Mouse (Mus musculus) intestine, postnatal 0 days (tissue): ENCODE measurements around the gene Nup205. TPM values are rescaled to one million over a fixed set of nuclear protein-coding genes. Genes with fewer than 3 reads are reported as not detected.
A peak's percentile ranks its signal among the peaks of the same experiment; 100 is the strongest.

Experiments used
- ATAC-seq: fragments of 200-750 bp; cut with Nextera tagmentation; 2 replicates; pipeline ENCODE4 v1.8.0; 2017; ENCODE audit warnings: mild to moderate bottlenecking, moderate TSS enrichment, moderate library complexity
- H3K27ac ChIP-seq: fragments of 300-500 bp; sonication (generic); 2 replicates; pipeline ENCODE4 v1.5.1; 2014; ENCODE audit warnings: mild to moderate bottlenecking, low read depth, low read length, moderate library complexity
- H3K27me3 ChIP-seq: fragments of 300-500 bp; sonication (generic); replicated peaks from 2 replicates; pipeline ENCODE4 v1.6.1; 2014; ENCODE audit warnings: low read length, mixed read lengths; ENCODE audit not compliant: control insufficient read depth, insufficient read depth
- H3K36me3 ChIP-seq: fragments of 300-500 bp; sonication (generic); 2 replicates; pipeline ENCODE4 v1.6.1; 2014; ENCODE audit warnings: mild to moderate bottlenecking, moderate library complexity; ENCODE audit not compliant: control insufficient read depth, insufficient read depth
- H3K4me1 ChIP-seq: fragments of 300-500 bp; sonication (generic); replicated peaks from 2 replicates; pipeline ENCODE4 v1.6.1; 2014; ENCODE audit warnings: antibody characterized with exemption, low read length, mixed read lengths; ENCODE audit not compliant: control insufficient read depth, insufficient read depth
- H3K4me2 ChIP-seq: fragments of 300-500 bp; sonication (generic); replicated peaks from 2 replicates; pipeline ENCODE4 v1.6.1; 2014; ENCODE audit warnings: low read depth, mild to moderate bottlenecking, moderate library complexity
- H3K4me3 ChIP-seq: fragments of 300-500 bp; sonication (generic); 2 replicates; pipeline ENCODE4 v1.5.1; 2014; ENCODE audit warnings: low read depth, low read length
- H3K9ac ChIP-seq: fragments of 300-500 bp; sonication (generic); 2 replicates; pipeline ENCODE4 v1.6.1; 2014; ENCODE audit warnings: mild to moderate bottlenecking, low read depth, low read length
- H3K9me3 ChIP-seq: fragments of 300-500 bp; sonication (generic); 2 replicates; pipeline ENCODE4 v1.6.1; 2016; ENCODE audit warnings: mixed run types; ENCODE audit not compliant: control insufficient read depth
- CTCF ChIP-seq: sonication (generic); IDR thresholded peaks from 2 replicates; pipeline ENCODE4 v1.5.1; 2016; ENCODE audit warnings: low read depth, mild to moderate bottlenecking, control low read depth, antibody characterized with exemption, moderate library complexity
- WGBS: fragments of 180-500 bp; shearing (Covaris S2); extraction: QIAGEN DNeasy Blood & Tissue Kit; methylation state at CpG from one replicate; pipeline ENCODE4 v1.1.7; 2014; 5-methylcytosine and 5-hydroxymethylcytosine counted together
- polyA plus RNA-seq: library from polyadenylated mRNA; unstranded; fragments of >200 nt; fragmentation: Nextera tagmentation; extraction: Ambion mirVana; gene quantifications from 2 replicates; pipeline ENCODE4 v1.2.1, GENCODE M21; 2015

Nup205 gene
- polyA plus RNA-seq, 1 experiment from 2014 or later, result 7.7 TPM

GRCm38 (mm10) chr6:35253474-35253873 is 76.3 kb downstream of the Nup205 start:
- H3K9me3 ChIP-seq, result no peaks in the 10 kb centered on the region
- peak overlapping the region; percentile 67 for H3K4me2 ChIP-seq
- 39% methylated on average over 5 of the region's 5 CpGs for WGBS
- TF ChIP-seq CTCF, result no peak
- H3K4me1 ChIP-seq, result peaks cover 5% of the 10 kb centered on the region; the same call in 1 of the 2 replicates
- 0 out of 2 replicates have a peak, but pooled peaks cover 3% of the 10 kb centered on the region for H3K36me3 ChIP-seq
- no peak for ATAC-seq
- H3K27ac ChIP-seq, result peak overlapping the region; percentile 82; the same call in 1 of the 2 replicates
- H3K4me3 ChIP-seq, result peak overlapping the region; percentile 60
- H3K9ac ChIP-seq, result peak overlapping the region; percentile 71; the same call in 1 of the 2 replicates
- no peaks in the 10 kb centered on the region for H3K27me3 ChIP-seq

DNA sequence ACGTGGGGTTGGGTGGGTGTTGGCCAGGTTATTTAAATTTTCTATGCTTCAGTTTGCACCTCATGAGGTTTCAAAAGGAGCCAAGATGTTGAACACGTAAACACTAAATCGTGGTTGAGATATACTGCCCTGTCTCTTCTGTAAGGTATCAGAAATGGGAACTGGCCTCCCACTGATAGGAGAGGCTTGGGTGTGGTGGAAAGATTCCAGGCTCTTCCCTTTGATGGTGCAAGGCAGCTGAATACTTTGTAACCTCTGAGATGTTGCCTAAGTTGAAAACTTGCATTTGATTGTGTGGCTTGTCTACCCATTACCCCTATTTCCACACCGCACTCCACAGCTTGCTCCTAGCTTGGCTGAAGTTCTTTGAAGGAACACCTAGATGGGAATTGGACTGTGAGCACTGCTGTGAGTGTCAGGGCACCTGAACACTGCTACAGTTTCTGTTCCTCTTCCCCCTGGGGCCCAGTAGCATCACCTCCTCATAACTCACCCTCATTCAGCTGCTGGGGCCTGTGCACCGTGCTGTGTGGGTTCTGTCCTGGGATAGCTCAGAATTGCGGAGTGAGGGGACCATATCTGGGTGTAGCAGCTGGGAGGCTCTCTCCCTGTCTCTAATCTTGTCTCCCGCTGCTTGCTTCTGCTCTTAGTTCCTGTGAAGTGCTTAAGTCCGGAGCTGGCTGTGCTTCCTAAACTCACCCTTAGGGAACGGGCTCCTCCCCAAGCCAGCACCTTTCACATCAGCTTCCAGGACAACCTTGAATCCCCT is 77.1 kb downstream of the Nup205 start:
- Histone ChIP-seq H3K9me3 (no peaks in the 10 kb centered on the region), H3K27ac (no peak overlapping the region), H3K4me3 (peak overlapping the region; percentile 7), H3K4me1 (peaks cover 5% of the 10 kb centered on the region; the same call in 1 of the 2 replicates), H3K9ac (0 out of 2 replicates have a peak overlapping the region, but pooled peaks have one; percentile 12), H3K27me3 (no peaks in the 10 kb centered on the region), H3K36me3 (0 out of 2 replicates have a peak, but pooled peaks cover 3% of the 10 kb centered on the region), H3K4me2 (peak overlapping the region; percentile 67)
- ATAC-seq, result no peak
- WGBS, result 28% methylated on average over 9 of the region's 9 CpGs
- TF ChIP-seq CTCF, result no peak

DNA sequence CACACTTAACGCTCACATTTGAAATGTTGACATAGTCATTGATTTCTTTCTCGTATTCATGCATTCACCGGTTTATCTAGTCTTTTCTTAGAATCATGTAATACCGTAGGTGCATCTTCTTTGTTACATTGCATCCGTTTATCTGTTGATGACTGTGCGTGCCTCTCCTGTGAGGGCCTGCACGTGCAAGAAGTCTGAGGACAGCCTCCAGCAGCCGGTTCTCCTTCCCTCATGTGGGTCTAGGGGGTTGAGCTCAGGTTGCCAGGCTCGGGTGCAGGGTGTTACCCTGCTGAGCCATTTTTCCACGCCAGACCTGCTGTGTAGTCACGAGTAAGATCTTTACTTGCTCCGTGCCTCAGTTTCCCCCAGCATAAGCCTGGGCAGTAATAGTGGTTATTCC is 77.8 kb downstream of the Nup205 start:
- Histone ChIP-seq H3K36me3 (peaks cover 3% of the 10 kb centered on the region; the same call in 1 of the 2 replicates), H3K4me1 (peaks cover 5% of the 10 kb centered on the region; the same call in 1 of the 2 replicates), H3K9ac (no peak overlapping the region), H3K4me3 (no peak overlapping the region), H3K4me2 (peak overlapping the region; percentile 67), H3K27me3 (no peaks in the 10 kb centered on the region), H3K9me3 (no peaks in the 10 kb centered on the region), H3K27ac (no peak overlapping the region)
- no peak for ATAC-seq
- TF ChIP-seq CTCF, result no peak
- WGBS, result 69% methylated on average over 12 of the region's 12 CpGs

- peaks cover 12% of the 10 kb centered on the region for H3K36me3 ChIP-seq
- H3K27me3 ChIP-seq, result no peaks in the 10 kb centered on the region
- H3K9me3 ChIP-seq, result no peaks in the 10 kb centered on the region
- H3K4me1 ChIP-seq, result peaks cover 5% of the 10 kb centered on the region; the same call in 1 of the 2 replicates
- no peak overlapping the region for H3K4me3 ChIP-seq
- no peak for ATAC-seq
- WGBS, result 73% methylated on average over 7 of the region's 7 CpGs
- no peak for TF ChIP-seq CTCF
- no peak overlapping the region for H3K27ac ChIP-seq
- H3K9ac ChIP-seq, result no peak overlapping the region
- H3K4me2 ChIP-seq, result no peak overlapping the region
These were observed 79.5 kb downstream of the Nup205 start for GRCm38 (mm10) chr6:35256691-35257090.

DNA sequence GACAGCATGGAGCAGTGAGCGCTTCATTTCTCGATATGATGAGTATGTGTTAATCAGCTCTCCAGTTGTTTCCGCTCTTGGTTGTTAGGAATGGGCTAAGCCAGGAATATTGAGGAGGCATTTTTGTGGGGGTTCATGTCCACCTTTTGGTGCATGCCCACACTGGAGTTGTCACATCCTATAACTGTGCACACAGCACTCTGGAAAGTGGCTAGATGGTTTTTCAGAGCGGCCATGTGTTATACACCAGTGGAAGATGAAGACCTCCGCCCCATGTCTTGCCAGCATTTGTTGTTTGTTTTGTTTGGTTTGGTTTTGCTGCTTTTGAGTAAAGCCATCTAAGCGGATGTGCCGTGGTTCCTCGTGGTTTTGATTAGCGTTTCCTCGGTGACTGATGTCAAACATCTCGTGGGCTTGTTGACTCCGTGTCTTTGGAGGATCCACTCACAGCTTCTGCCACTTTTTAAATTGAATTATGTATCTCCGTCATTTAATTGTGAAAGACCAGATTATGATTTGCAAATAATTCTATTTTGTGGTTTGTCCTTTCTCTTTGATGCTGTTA is 80.5 kb downstream of the Nup205 start:
- H3K36me3 ChIP-seq, result peaks cover 21% of the 10 kb centered on the region
- no peak overlapping the region for H3K4me3 ChIP-seq
- H3K27ac ChIP-seq, result no peak overlapping the region
- peaks cover 5% of the 10 kb centered on the region; the same call in 1 of the 2 replicates for H3K4me1 ChIP-seq
- H3K9me3 ChIP-seq, result no peaks in the 10 kb centered on the region
- no peak for TF ChIP-seq CTCF
- WGBS, result 87% methylated on average over 13 of the region's 13 CpGs
- no peak for ATAC-seq
- H3K9ac ChIP-seq, result no peak overlapping the region
- no peak overlapping the region for H3K4me2 ChIP-seq
- no peaks in the 10 kb centered on the region for H3K27me3 ChIP-seq

DNA sequence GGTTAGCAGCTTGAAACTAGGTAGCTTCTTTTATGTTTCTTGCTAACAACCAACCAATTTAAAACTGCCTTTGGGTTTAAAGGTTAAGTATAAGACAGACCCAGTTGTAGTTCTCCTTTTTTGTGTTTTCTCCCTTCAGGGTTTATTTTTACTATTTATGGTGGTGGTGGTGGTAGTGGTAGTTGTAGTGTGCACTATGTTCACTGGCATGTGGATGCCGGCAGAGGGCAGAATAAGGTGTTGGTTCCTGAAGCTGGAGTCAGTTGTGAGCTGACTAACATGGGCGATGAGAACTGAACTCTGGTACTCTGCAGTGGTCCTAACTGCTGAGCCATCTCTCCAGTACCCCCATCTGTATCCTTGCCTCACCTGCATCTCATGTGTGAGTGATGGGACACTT is 81.7 kb downstream of the Nup205 start:
- Histone ChIP-seq H3K4me2 (no peak overlapping the region), H3K27me3 (no peaks in the 10 kb centered on the region), H3K9ac (no peak overlapping the region), H3K27ac (no peak overlapping the region), H3K4me3 (no peak overlapping the region), H3K9me3 (no peaks in the 10 kb centered on the region), H3K36me3 (peaks cover 31% of the 10 kb centered on the region), H3K4me1 (peaks cover 5% of the 10 kb centered on the region; the same call in 1 of the 2 replicates)
- 100% methylated on average over 2 of the region's 2 CpGs for WGBS
- ATAC-seq, result no peak
- TF ChIP-seq CTCF, result no peak
